Mouse (Mus musculus): ENCODE data around the gene Ice1.

DNA sequence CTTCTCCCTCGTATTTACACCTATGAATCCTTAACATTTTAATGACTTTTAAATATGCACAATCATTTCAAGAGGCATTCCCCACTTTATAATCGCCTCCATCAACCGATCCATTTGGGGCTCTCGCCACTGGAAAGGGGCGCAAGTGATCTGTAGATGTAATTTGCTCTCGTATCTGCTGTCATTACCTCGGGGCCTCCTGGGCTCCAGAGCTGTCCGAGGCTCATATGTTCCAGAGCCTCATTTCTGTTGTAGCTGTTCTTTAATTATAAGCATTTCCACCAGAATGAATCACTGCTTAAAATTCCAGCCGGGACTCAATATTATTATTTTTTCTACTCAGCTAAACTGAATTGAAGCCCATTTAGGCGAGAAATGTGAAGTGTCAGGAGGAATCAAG lies 104.7 kb downstream of the Ice1 start:
- TF ChIP-seq POLR2A (IDR thresholded peaks at IDR 0.05; ENCODE audit: insufficient read depth, low read depth, low read length) = no peak
- TF ChIP-seq CTCF (IDR thresholded peaks at IDR 0.05) = no peak
